In genomic region chr7:45102441-45102840, GRCm38 (mm10) we compare ENCODE assay signal across 13 mouse cellular contexts. TPM values are rescaled to one million over a fixed set of nuclear protein-coding genes. Genes with fewer than 3 reads are reported as not detected.
DNase-seq lines count a peak whose midpoint lies in the region; ATAC-seq and TF ChIP-seq lines count a peak whose summit lies in the region.
"Had no signal": no experiment of that assay in that cellular context is flagged by ENCODE, and none has a peak within 500 bp of the region (broad histone marks: within the 10 kb centered on the region; RNA-seq: fewer than 3 reads in every experiment).

No protein-coding gene starts in this region.

- H3K36me3 ChIP-seq in heart, embryonic 16.5 days (ENCODE audit: control insufficient read depth, insufficient read depth) = no peaks in the 10 kb centered on the region
- H3K36me3 ChIP-seq in intestine, embryonic 14.5 days (ENCODE audit: control insufficient read depth, insufficient read depth, low read length) = 0 out of 2 replicates have a peak, but pooled peaks cover under 1% of the 10 kb centered on the region
- H3K36me3 ChIP-seq in neural tube, embryonic 15.5 days = no peaks in the 10 kb centered on the region

- TF ChIP-seq CTCF in lung, adult 2 months (IDR thresholded peaks at IDR 0.05; ENCODE audit: insufficient read depth, low read length) = no peak

- no peaks in the 10 kb centered on the region for H3K9me3 ChIP-seq in heart, embryonic 16.5 days (replicated peaks; ENCODE audit: control insufficient read depth, low read length)
- H3K9me3 ChIP-seq in intestine, embryonic 14.5 days (ENCODE audit: control insufficient read depth, low read length) = no peaks in the 10 kb centered on the region
- H3K9me3 ChIP-seq in neural tube, embryonic 15.5 days (replicated peaks) = no peaks in the 10 kb centered on the region

- ATAC-seq in heart, embryonic 16.5 days (replicated peaks; ENCODE audit: extremely low read depth, insufficient read depth, low FRiP score) = no peak
- ATAC-seq in intestine, embryonic 14.5 days (replicated peaks; ENCODE audit: low FRiP score, low TSS enrichment, low read depth) = no peak
- ATAC-seq in neural tube, embryonic 15.5 days (ENCODE audit: low FRiP score) = no peak
- ATAC-seq: forebrain, postnatal 0 days had no signal

- H3K9ac ChIP-seq in heart, embryonic 16.5 days (ENCODE audit: low read length) = peak overlapping the region; percentile 73; the same call in 1 of the 2 replicates
- H3K9ac ChIP-seq in intestine, embryonic 14.5 days (ENCODE audit: low read length) = peak overlapping the region; percentile 59; the same call in 1 of the 2 replicates
- H3K9ac ChIP-seq in neural tube, embryonic 15.5 days (replicated peaks) = no peak overlapping the region
- H3K9ac ChIP-seq: forebrain, postnatal 0 days had no signal

- peak overlapping the region; percentile 47 for H3K4me3 ChIP-seq in heart, embryonic 16.5 days (ENCODE audit: low read length)
- H3K4me3 ChIP-seq in lung, adult 2 months (replicated peaks; ENCODE audit: extremely low read depth, low read depth, low read length) = peak overlapping the region; percentile 57
- H3K4me3 ChIP-seq in intestine, embryonic 14.5 days (ENCODE audit: low read depth, low read length) = peak overlapping the region; percentile 40; the same call in 1 of the 2 replicates
- no peak overlapping the region for H3K4me3 ChIP-seq in neural tube, embryonic 15.5 days (replicated peaks)

- no peak overlapping the region for H3K27ac ChIP-seq in heart, embryonic 16.5 days (ENCODE audit: low read length)
- peak overlapping the region; percentile 92; the same call in 1 of the 2 replicates for H3K27ac ChIP-seq in intestine, embryonic 14.5 days (ENCODE audit: low read depth)
- H3K27ac ChIP-seq in neural tube, embryonic 15.5 days (replicated peaks) = no peak overlapping the region

- H3K27me3 ChIP-seq in heart, embryonic 16.5 days (ENCODE audit: control insufficient read depth, insufficient read depth, low read length) = no peaks in the 10 kb centered on the region
- no peaks in the 10 kb centered on the region for H3K27me3 ChIP-seq in intestine, embryonic 14.5 days (replicated peaks; ENCODE audit: control insufficient read depth, insufficient read depth, low read length)
- H3K27me3 ChIP-seq in neural tube, embryonic 15.5 days (replicated peaks) = no peaks in the 10 kb centered on the region

- no peak for TF ChIP-seq POLR2A in lung, adult 2 months (IDR thresholded peaks at IDR 0.05; ENCODE audit: borderline replicate concordance, extremely low read depth, low read depth, low read length)

- peaks cover 16% of the 10 kb centered on the region for H3K4me1 ChIP-seq in heart, embryonic 16.5 days (ENCODE audit: control insufficient read depth, insufficient read depth, low read length)
- peaks cover 7% of the 10 kb centered on the region for H3K4me1 ChIP-seq in lung, adult 2 months (ENCODE audit: control insufficient read depth, insufficient read depth, low read length)
- H3K4me1 ChIP-seq in intestine, embryonic 14.5 days (replicated peaks; ENCODE audit: control insufficient read depth, insufficient read depth, low read length) = peaks cover 17% of the 10 kb centered on the region
- no peaks in the 10 kb centered on the region for H3K4me1 ChIP-seq in neural tube, embryonic 15.5 days

- DNase-seq in heart, adult 9 months (ENCODE audit: low spot score in 2 of 2) = no peak
- no peak for DNase-seq in lung, adult 2 months
- no peak for DNase-seq in lung, postnatal 25 days (ENCODE audit: low spot score)
- no peak for DNase-seq in intestine, embryonic 14.5 days (ENCODE audit: low spot score)
- no peak for DNase-seq in ovary, postnatal 36 days (ENCODE audit: low spot score)
- no peak for DNase-seq in left cerebral cortex, adult 11 months (ENCODE audit: low spot score)
- DNase-seq: forebrain, postnatal 0 days; layer of hippocampus, postnatal 36 days; right cerebral cortex, postnatal 25 days; thymus, adult 18-20 months had no signal

- peak overlapping the region; percentile 58 for H3K4me2 ChIP-seq in heart, embryonic 16.5 days (ENCODE audit: low read depth, low read length)
- peak overlapping the region; percentile 61 for H3K4me2 ChIP-seq in intestine, embryonic 14.5 days (ENCODE audit: low read length)
- H3K4me2 ChIP-seq in neural tube, embryonic 15.5 days = peak overlapping the region; percentile 42

- 80% methylated on average over 11 of the region's 11 CpGs for WGBS in heart, embryonic 16.5 days
- 53% methylated on average over 11 of the region's 11 CpGs for WGBS in lung, adult 2 months
- 79% methylated on average over 11 of the region's 11 CpGs for WGBS in intestine, embryonic 14.5 days
- WGBS in neural tube, embryonic 15.5 days = 89% methylated on average over 11 of the region's 11 CpGs

RNA-seq across cellular contexts. Expression of gene Fcgrt, which starts 1.2 kb away (rescaled TPM):
- 56.8 and 58.2 TPM in 2 replicates for polyA plus RNA-seq in heart, embryonic 16.5 days (2015; fragmentation: Nextera tagmentation; extraction: Ambion mirVana)
- 112 and 120 TPM in 2 replicates for polyA plus RNA-seq in lung, adult 2 months (2012; rRNA removed)
- 64.1 and 65.1 TPM in 2 replicates for polyA plus RNA-seq in intestine, embryonic 14.5 days (2014; fragmentation: Nextera tagmentation; extraction: Ambion mirVana)
- polyA plus RNA-seq in neural tube, embryonic 15.5 days (2015; fragmentation: Nextera tagmentation; extraction: Ambion mirVana) = 33.8 and 42.7 TPM in 2 replicates

RNA-seq across cellular contexts. Expression of gene Rcn3, which starts 10.4 kb away (rescaled TPM):
- 207 and 214 TPM in 2 replicates for polyA plus RNA-seq in heart, embryonic 16.5 days (2015; fragmentation: Nextera tagmentation; extraction: Ambion mirVana)
- 172 and 174 TPM in 2 replicates for polyA plus RNA-seq in lung, adult 2 months (2012; rRNA removed)
- polyA plus RNA-seq in intestine, embryonic 14.5 days (2014; fragmentation: Nextera tagmentation; extraction: Ambion mirVana) = 313 and 323 TPM in 2 replicates
- 112 and 118 TPM in 2 replicates for polyA plus RNA-seq in neural tube, embryonic 15.5 days (2015; fragmentation: Nextera tagmentation; extraction: Ambion mirVana)

RNA-seq across cellular contexts. Expression of gene Rps11, which starts 21.8 kb away (rescaled TPM):
- 809 and 812 TPM in 2 replicates for polyA plus RNA-seq in heart, embryonic 16.5 days (2015; fragmentation: Nextera tagmentation; extraction: Ambion mirVana)
- polyA plus RNA-seq in lung, adult 2 months (2012; rRNA removed) = 125 and 221 TPM in 2 replicates
- 1,923 and 1,961 TPM in 2 replicates for polyA plus RNA-seq in intestine, embryonic 14.5 days (2014; fragmentation: Nextera tagmentation; extraction: Ambion mirVana)
- polyA plus RNA-seq in neural tube, embryonic 15.5 days (2015; fragmentation: Nextera tagmentation; extraction: Ambion mirVana) = 759 and 947 TPM in 2 replicates

RNA-seq across cellular contexts. Expression of gene Rpl13a, which starts 26.1 kb away (rescaled TPM):
- 684 and 727 TPM in 2 replicates for polyA plus RNA-seq in heart, embryonic 16.5 days (2015; fragmentation: Nextera tagmentation; extraction: Ambion mirVana)
- 1,255 and 1,630 TPM in 2 replicates for polyA plus RNA-seq in lung, adult 2 months (2012; rRNA removed)
- 1,687 and 1,710 TPM in 2 replicates for polyA plus RNA-seq in intestine, embryonic 14.5 days (2014; fragmentation: Nextera tagmentation; extraction: Ambion mirVana)
- polyA plus RNA-seq in neural tube, embryonic 15.5 days (2015; fragmentation: Nextera tagmentation; extraction: Ambion mirVana) = 649 and 787 TPM in 2 replicates

RNA-seq across cellular contexts. Expression of gene Gm45713, which starts 33.6 kb away (rescaled TPM):
- 0.34 TPM in 1 of 2 replicates, not detected in the other for polyA plus RNA-seq in heart, embryonic 16.5 days (2015; fragmentation: Nextera tagmentation; extraction: Ambion mirVana)
- 3.1 TPM in 2 replicates for polyA plus RNA-seq in lung, adult 2 months (2012; rRNA removed)
- 0.72 and 0.81 TPM in 2 replicates for polyA plus RNA-seq in intestine, embryonic 14.5 days (2014; fragmentation: Nextera tagmentation; extraction: Ambion mirVana)
- polyA plus RNA-seq in neural tube, embryonic 15.5 days (2015; fragmentation: Nextera tagmentation; extraction: Ambion mirVana) = 0.12 and 0.24 TPM in 2 replicates
- polyA plus RNA-seq: forebrain, postnatal 0 days; neural tube, embryonic 14.5 days had no signal
